Mouse (Mus musculus): ENCODE data around the gene Sorbs1.

GRCm38 (mm10) chr19:40530323-40530722 is 16.7 kb upstream of the Sorbs1 start:
- no peak for TF ChIP-seq USF1 (IDR thresholded peaks at IDR 0.05; ENCODE audit: low read depth)
- TF ChIP-seq POLR2A (IDR thresholded peaks at IDR 0.05; ENCODE audit: insufficient read length, low read depth): no peak
- TF ChIP-seq TCF3 (IDR thresholded peaks at IDR 0.05; ENCODE audit: insufficient read length, low read depth): no peak
- no peak for TF ChIP-seq E2F4 (IDR thresholded peaks at IDR 0.05; ENCODE audit: insufficient read depth)
- no peak for TF ChIP-seq MYOD1 (IDR thresholded peaks at IDR 0.05; ENCODE audit: control insufficient read depth in 1 of 3, insufficient read length in 2 of 3, low read depth in 2 of 3)
- no peak for TF ChIP-seq SRF (IDR thresholded peaks at IDR 0.05; ENCODE audit: control insufficient read depth, insufficient read length, low read depth)
- TF ChIP-seq TCF12 (IDR thresholded peaks at IDR 0.05; ENCODE audit: insufficient read depth, poor library complexity, severe bottlenecking): no peak
- no peak for TF ChIP-seq CEBPB (IDR thresholded peaks at IDR 0.05; ENCODE audit: insufficient read depth, poor library complexity, severe bottlenecking)

Measured in myocyte (in vitro differentiated cells).